Mouse (Mus musculus) cerebellum, postnatal 36 days (tissue): ENCODE measurements around the gene Dsn1.

Experiments used
- DNase-seq, 2 experiments: peaks; one replicate each; pipeline ENCODE4 v3.0.0; 2021 to 2022; ENCODE audit warnings: mixed read lengths in 2 of 2

The Dsn1 gene

GRCm38 (mm10) chr2:156963891-156964290 is 43.1 kb downstream of the Dsn1 start:
- DNase-seq = no peak

DNA sequence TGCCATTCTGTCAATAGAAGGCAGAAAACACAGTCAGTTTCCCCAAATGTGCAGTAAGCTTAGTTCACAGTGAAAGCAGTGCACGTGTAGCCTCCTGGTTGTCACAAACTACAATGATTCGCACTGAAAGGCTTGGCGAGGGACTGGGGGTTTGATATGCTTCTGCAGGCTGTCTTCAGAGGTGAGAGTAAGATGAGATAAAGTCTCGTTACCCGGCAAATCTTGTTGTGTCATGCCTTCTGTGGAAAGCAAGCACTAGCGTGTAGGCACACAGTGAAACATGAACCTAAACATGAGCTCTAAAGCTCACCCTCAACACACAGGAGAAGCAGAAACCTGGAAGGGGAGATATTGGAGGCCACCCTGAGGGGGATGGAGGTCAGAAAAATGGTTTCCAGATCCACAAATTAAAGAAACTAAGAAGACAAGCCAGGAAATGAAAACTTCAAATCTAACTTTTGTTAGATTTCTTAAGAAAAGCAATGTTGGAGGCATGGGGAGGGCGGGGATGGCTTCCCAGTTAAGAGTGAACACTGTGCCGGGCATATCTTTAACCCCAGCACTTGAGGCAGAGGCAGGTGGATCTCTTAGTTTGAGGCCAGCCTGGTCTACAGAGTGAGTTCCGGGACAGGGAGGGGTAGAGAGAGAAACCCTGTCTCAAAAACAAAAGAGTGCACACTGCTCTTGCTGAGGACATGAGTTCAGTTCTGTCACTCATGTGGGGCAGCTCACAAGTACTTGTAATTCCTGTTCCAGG is 48.3 kb downstream of the Dsn1 start:
- no peak for DNase-seq

DNA sequence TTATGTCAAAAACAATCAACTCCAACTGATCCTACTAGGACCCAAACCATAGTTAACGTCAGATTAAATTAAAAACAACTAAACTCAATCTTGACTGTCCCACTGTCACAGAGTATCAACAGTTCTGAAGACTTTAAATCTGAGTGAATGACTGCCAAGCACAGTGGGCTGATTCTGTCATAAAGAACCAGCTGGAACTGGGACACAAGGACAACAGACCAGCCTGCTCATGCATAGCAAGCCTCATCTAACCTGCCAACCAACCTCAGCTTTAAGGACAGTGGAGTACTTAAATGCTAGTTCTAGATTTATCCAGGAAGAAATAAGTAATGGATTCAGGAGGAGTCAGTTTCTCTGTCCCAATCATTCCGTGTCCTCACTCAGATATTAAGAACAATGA is 49.9 kb downstream of the Dsn1 start:
- no peak for DNase-seq

- DNase-seq = no peak
Observed at GRCm38 (mm10) chr2:156956306-156956705, 50.6 kb downstream of the Dsn1 start.

GRCm38 (mm10) chr2:156954463-156954862 is 52.5 kb downstream of the Dsn1 start:
- no peak for DNase-seq

DNA sequence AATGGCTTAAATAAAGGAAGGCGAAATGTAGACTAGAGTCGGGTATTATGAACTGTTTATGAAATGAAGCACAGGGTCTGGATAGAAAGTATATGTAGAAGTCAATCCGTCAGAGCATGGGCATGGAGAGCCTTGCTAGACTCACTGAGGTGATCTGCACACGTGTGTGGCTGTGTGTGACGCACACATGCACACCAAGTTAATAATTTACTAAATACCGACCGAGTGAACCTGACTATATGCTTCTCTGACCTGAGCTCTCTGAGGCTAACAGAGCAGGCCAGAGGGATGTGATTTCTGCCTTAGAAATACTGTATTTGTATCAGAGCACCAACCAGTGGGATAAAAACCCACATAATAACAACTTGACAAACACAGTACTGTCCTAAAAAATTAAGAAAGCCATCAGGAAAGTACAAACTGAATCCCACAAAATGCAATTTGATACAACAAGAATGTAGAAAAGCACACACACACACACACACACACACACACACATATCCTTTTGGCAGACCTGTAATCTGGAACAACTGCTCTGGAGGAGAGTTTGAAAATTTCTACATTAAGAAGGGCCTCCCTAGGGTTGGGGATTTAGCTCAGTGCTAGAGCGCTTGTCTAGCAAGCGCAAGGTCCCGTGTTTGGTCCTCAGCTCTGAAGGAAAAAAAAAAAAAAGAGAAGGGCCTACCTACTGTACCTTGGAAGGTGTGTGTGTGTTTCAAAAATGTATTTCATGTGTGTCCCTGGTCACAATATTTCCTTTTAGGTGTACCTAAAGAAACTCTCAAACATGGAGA is 55.5 kb downstream of the Dsn1 start:
- no peak for DNase-seq

- DNase-seq = no peak
Observed at GRCm38 (mm10) chr2:156950816-156951215, 56.1 kb downstream of the Dsn1 start.
